Mouse (Mus musculus) MEL (cell line): ENCODE data around the gene Srf. TPM values are rescaled to one million over a fixed set of nuclear protein-coding genes. Genes with fewer than 3 reads are reported as not detected.

Source experiments
- DNase-seq: peaks from one replicate; pipeline ENCODE4 v3.0.0; 2011; ENCODE audit warnings: low read depth, low spot score
- H3K27ac ChIP-seq: 2 replicates; pipeline ENCODE4 v1.5.1; 2012; ENCODE audit warnings: low read depth, mild to moderate bottlenecking, control low read depth, low read length, moderate library complexity; ENCODE audit not compliant: control insufficient read depth
- H3K27me3 ChIP-seq, 2 experiments: fragments of 150-350 bp in 1 of 2; sonication (generic) in 1 of 2; 2 replicates each; pipeline ENCODE4 v1.6.1; 2012; ENCODE audit warnings: low read length in 2 of 2, mild to moderate bottlenecking in 2 of 2, improper control_type of control experiment in 1 of 2, moderate library complexity in 1 of 2; ENCODE audit not compliant: insufficient read depth in 2 of 2, control insufficient read depth in 1 of 2
- H3K36me3 ChIP-seq, 2 experiments: 2 replicates each; pipeline ENCODE4 v1.6.1; 2012 to 2014; ENCODE audit warnings: low read length in 2 of 2, improper control_type of control experiment in 1 of 2, inconsistent platforms in 1 of 2, mild to moderate bottlenecking in 1 of 2; ENCODE audit not compliant: insufficient read depth in 2 of 2, control insufficient read depth in 1 of 2
- H3K4me1 ChIP-seq, 2 experiments: fragments of 150-350 bp in 1 of 2; sonication (generic) in 1 of 2; 2 replicates each; pipeline ENCODE4 v1.6.1; 2012; ENCODE audit warnings: low read length in 2 of 2, improper control_type of control experiment in 1 of 2, mild to moderate bottlenecking in 1 of 2; ENCODE audit not compliant: insufficient read depth in 2 of 2, control insufficient read depth in 1 of 2
- H3K4me3 ChIP-seq, 2 experiments: fragments of 150-350 bp in 1 of 2; sonication (generic) in 1 of 2; 2 replicates each; pipeline ENCODE4 v1.5.1; 2012; ENCODE audit warnings: low read depth in 2 of 2, low read length in 2 of 2, mild to moderate bottlenecking in 2 of 2, moderate library complexity in 2 of 2, control low read depth in 1 of 2, improper control_type of control experiment in 1 of 2; ENCODE audit not compliant: control insufficient read depth in 1 of 2, insufficient read depth in 1 of 2
- H3K79me2 ChIP-seq: 2 replicates; pipeline ENCODE4 v1.6.1; 2012; ENCODE audit warnings: mild to moderate bottlenecking, low read length, moderate library complexity; ENCODE audit not compliant: control insufficient read depth, poor library complexity, insufficient read depth
- H3K9ac ChIP-seq: 2 replicates; pipeline ENCODE4 v1.6.1; 2012; ENCODE audit warnings: low read depth, mild to moderate bottlenecking, control low read depth, low read length, moderate library complexity; ENCODE audit not compliant: control insufficient read depth, poor library complexity, severe bottlenecking
- H3K9me3 ChIP-seq: fragments of 150-350 bp; sonication (generic); replicated peaks from 2 replicates; pipeline ENCODE4 v1.6.1; 2012; ENCODE audit warnings: mild to moderate bottlenecking, low read length, improper control_type of control experiment, moderate library complexity; ENCODE audit not compliant: insufficient read depth
- BHLHE40 ChIP-seq: IDR thresholded peaks from 2 replicates; pipeline ENCODE4 v1.6.1; 2012; ENCODE audit warnings: low read depth, mild to moderate bottlenecking, inconsistent platforms, low read length, improper control_type of control experiment, borderline replicate concordance
- CHD2 ChIP-seq: IDR thresholded peaks from 2 replicates; pipeline ENCODE4 v1.6.1; 2011; ENCODE audit warnings: low read length, improper control_type of control experiment
- CTCF ChIP-seq, 3 experiments: IDR thresholded peaks in 2 of 3; conservative IDR thresholded peaks in 1 of 3; 2 replicates each; pipeline ENCODE4 v1.5.1; 2011 to 2012; ENCODE audit warnings: low read length in 3 of 3, low read depth in 2 of 3, mild to moderate bottlenecking in 2 of 3, improper control_type of control experiment in 1 of 3, inconsistent platforms in 1 of 3, mixed read lengths in 1 of 3, moderate library complexity in 1 of 3; ENCODE audit not compliant: control insufficient read depth in 1 of 3, insufficient read depth in 1 of 3, poor library complexity in 1 of 3, severe bottlenecking in 1 of 3
- ELF1 ChIP-seq: IDR thresholded peaks from 2 replicates; pipeline ENCODE4 v1.6.1; 2014; ENCODE audit warnings: low read depth, mild to moderate bottlenecking, inconsistent platforms, low read length, improper control_type of control experiment, moderate library complexity
- EP300 ChIP-seq, 2 experiments: IDR thresholded peaks; 2 replicates each; pipeline ENCODE4 v1.6.1; 2011; ENCODE audit warnings: improper control_type of control experiment in 2 of 2, low read length in 2 of 2, low read depth in 1 of 2, mild to moderate bottlenecking in 1 of 2
- GABPA ChIP-seq: IDR thresholded peaks from 2 replicates; pipeline ENCODE4 v1.6.1; 2012; ENCODE audit warnings: low read depth, mild to moderate bottlenecking, inconsistent platforms, low read length, improper control_type of control experiment, moderate library complexity
- KAT2A ChIP-seq: conservative IDR thresholded peaks from 2 replicates; pipeline ENCODE4 v1.6.1; 2012; ENCODE audit warnings: low read depth, low read length, improper control_type of control experiment, inconsistent platforms
- MAFK ChIP-seq: IDR thresholded peaks from 2 replicates; pipeline ENCODE4 v1.6.1; 2011; ENCODE audit warnings: low read depth, mild to moderate bottlenecking, low read length, improper control_type of control experiment, borderline replicate concordance
- MYB ChIP-seq: IDR thresholded peaks from 2 replicates; pipeline ENCODE4 v1.6.1; 2011; ENCODE audit warnings: mild to moderate bottlenecking, low read depth, low read length, improper control_type of control experiment
- NRF1 ChIP-seq: IDR thresholded peaks from 2 replicates; pipeline ENCODE4 v1.6.1; 2014; ENCODE audit warnings: low read depth, mild to moderate bottlenecking, inconsistent platforms, low read length, improper control_type of control experiment, moderate library complexity; ENCODE audit not compliant: poor library complexity, insufficient read depth, severe bottlenecking
- POLR2A ChIP-seq, 2 experiments: IDR thresholded peaks; 2 replicates each; pipeline ENCODE4 v1.6.1; 2011 to 2012; ENCODE audit warnings: low read length in 2 of 2, mild to moderate bottlenecking in 2 of 2, control low read depth in 1 of 2, improper control_type of control experiment in 1 of 2, low read depth in 1 of 2, moderate library complexity in 1 of 2; ENCODE audit not compliant: control insufficient read depth in 1 of 2, insufficient read depth in 1 of 2, poor library complexity in 1 of 2
- POLR2AphosphoS2 ChIP-seq: IDR thresholded peaks from 2 replicates; pipeline ENCODE4 v1.6.1; 2011; ENCODE audit warnings: low read length, improper control_type of control experiment
- POLR2AphosphoS5 ChIP-seq: IDR thresholded peaks from 2 replicates; pipeline ENCODE4 v1.6.1; 2012; ENCODE audit warnings: low read depth, borderline replicate concordance, mild to moderate bottlenecking, inconsistent platforms, low read length, moderate library complexity, mixed read lengths
- RCOR1 ChIP-seq: IDR thresholded peaks from 2 replicates; pipeline ENCODE4 v1.6.1; 2012; ENCODE audit warnings: low read depth, mild to moderate bottlenecking, inconsistent platforms, low read length, improper control_type of control experiment
- SMC3 ChIP-seq: IDR thresholded peaks from 2 replicates; pipeline ENCODE4 v1.6.1; 2011; ENCODE audit warnings: low read depth, low read length, improper control_type of control experiment
- TCF12 ChIP-seq: IDR thresholded peaks from 2 replicates; pipeline ENCODE4 v1.6.1; 2014; ENCODE audit warnings: low read depth, mild to moderate bottlenecking, inconsistent platforms, low read length, improper control_type of control experiment, moderate library complexity
- USF1 ChIP-seq: IDR thresholded peaks from 2 replicates; pipeline ENCODE4 v1.6.1; 2014; ENCODE audit warnings: low read depth, mild to moderate bottlenecking, inconsistent platforms, low read length, improper control_type of control experiment, moderate library complexity
- USF2 ChIP-seq, 2 experiments: IDR thresholded peaks; 2 replicates each; pipeline ENCODE4 v1.6.1; 2011 to 2012; ENCODE audit warnings: improper control_type of control experiment in 2 of 2, low read length in 2 of 2, borderline replicate concordance in 1 of 2, inconsistent platforms in 1 of 2, low read depth in 1 of 2, mild to moderate bottlenecking in 1 of 2; ENCODE audit not compliant: insufficient read depth in 1 of 2
- ZKSCAN1 ChIP-seq: IDR thresholded peaks from 2 replicates; pipeline ENCODE4 v1.6.1; 2012; ENCODE audit warnings: low read depth, mild to moderate bottlenecking, inconsistent platforms, low read length, improper control_type of control experiment, moderate library complexity
- ZNF384 ChIP-seq: IDR thresholded peaks from 2 replicates; pipeline ENCODE4 v1.6.1; 2012; ENCODE audit warnings: low read depth, mild to moderate bottlenecking, inconsistent platforms, low read length, improper control_type of control experiment
- polyA plus RNA-seq, 2 experiments: library from polyadenylated mRNA; stranded (reverse) in 1 of 2; unstranded in 1 of 2; fragments of >175 nt in 1 of 2; fragments of >200 nt in 1 of 2; gene quantifications; 2 replicates each; pipeline versions ENCODE4 v1.2.1 to v1.2.4; 2012; ENCODE audit warnings: low replicate concordance in 2 of 2, low read depth in 1 of 2; ENCODE audit not compliant: insufficient read length in 2 of 2, insufficient read depth in 1 of 2, missing spikeins in 1 of 2
- total RNA-seq: library from RNA; depleted of rRNA; stranded (reverse); fragments of 300-350 nt; gene quantifications from 2 replicates; pipeline ENCODE4 v1.2.3, GENCODE M21; 2012

The Srf gene
- total and polyA plus RNA-seq, 3 experiments: 43.9 to 114 TPM; not detected in 1

GRCm38 (mm10) chr17:46576070-46576469 lies 20.1 kb upstream of the Srf start:
- no peaks in the 10 kb centered on the region for H3K36me3 ChIP-seq
- no peaks in the 10 kb centered on the region for H3K9me3 ChIP-seq
- H3K9ac ChIP-seq: no peak overlapping the region
- no peak overlapping the region for H3K27ac ChIP-seq
- H3K4me3 ChIP-seq: no peak overlapping the region
- H3K79me2 ChIP-seq: no peaks in the 10 kb centered on the region
- no peak for TF ChIP-seq USF2 (IDR thresholded peaks at IDR 0.05; ENCODE audit: borderline replicate concordance in 1 of 2, insufficient read depth in 1 of 2, low read depth in 1 of 2, low read length in 2 of 2)
- TF ChIP-seq CTCF (IDR thresholded peaks at IDR 0.05 in 2 of 3, conservative IDR thresholded peaks at IDR 0.05 in 1 of 3; ENCODE audit: control insufficient read depth in 1 of 3, insufficient read depth in 1 of 3, low read depth in 2 of 3, low read length in 3 of 3, poor library complexity in 1 of 3, severe bottlenecking in 1 of 3): peak; percentile 55 to 61 (median 59)
- no peaks in the 10 kb centered on the region for H3K27me3 ChIP-seq
- DNase-seq: peak; percentile 33
- no peaks in the 10 kb centered on the region for H3K4me1 ChIP-seq

GRCm38 (mm10) chr17:46574535-46574934 lies 18.6 kb upstream of the Srf start:
- H3K36me3 ChIP-seq: no peaks in the 10 kb centered on the region

GRCm38 (mm10) chr17:46571005-46571404 lies 15.0 kb upstream of the Srf start:
- TF ChIP-seq POLR2AphosphoS5: no peak
- TF ChIP-seq CHD2: no peak
- TF ChIP-seq SMC3: no peak
- TF ChIP-seq RCOR1: no peak
- no peak for TF ChIP-seq KAT2A
- TF ChIP-seq NRF1: no peak
- TF ChIP-seq POLR2AphosphoS2: no peak
- no peak for TF ChIP-seq USF1
- TF ChIP-seq MAFK: no peak
- TF ChIP-seq MYB: no peak
- TF ChIP-seq TCF12: no peak
- no peak for TF ChIP-seq ZKSCAN1
- no peak for TF ChIP-seq BHLHE40
- no peak for TF ChIP-seq CTCF (IDR thresholded peaks at IDR 0.05 in 2 of 3, conservative IDR thresholded peaks at IDR 0.05 in 1 of 3; ENCODE audit: control insufficient read depth in 1 of 3, insufficient read depth in 1 of 3, low read depth in 2 of 3, low read length in 3 of 3, poor library complexity in 1 of 3, severe bottlenecking in 1 of 3)
- TF ChIP-seq ELF1: no peak
- no peak for TF ChIP-seq POLR2A (IDR thresholded peaks at IDR 0.05; ENCODE audit: control insufficient read depth in 1 of 2, insufficient read depth in 1 of 2, low read depth in 1 of 2, low read length in 2 of 2, poor library complexity in 1 of 2)

More at GRCm38 (mm10) chr17:46574535-46574934, 18.6 kb upstream of the Srf start:
- Histone ChIP-seq H3K27ac (no peak overlapping the region), H3K4me3 (no peak overlapping the region), H3K4me1 (no peaks in the 10 kb centered on the region), H3K27me3 (no peaks in the 10 kb centered on the region; a peak in 1 of 4 replicates), H3K79me2 (no peaks in the 10 kb centered on the region), H3K9ac (no peak overlapping the region), H3K9me3 (no peaks in the 10 kb centered on the region)
- DNase-seq: no peak
- TF ChIP-seq GABPA (no peak), KAT2A (no peak), EP300 (IDR thresholded peaks at IDR 0.05; ENCODE audit: low read depth in 1 of 2, low read length in 2 of 2) (no peak), TCF12 (no peak), ZNF384 (no peak)

More at GRCm38 (mm10) chr17:46571005-46571404, 15.0 kb upstream of the Srf start:
- H3K9ac ChIP-seq: no peak overlapping the region
- no peak overlapping the region for H3K27ac ChIP-seq
- H3K4me3 ChIP-seq: no peak overlapping the region
- H3K27me3 ChIP-seq: peaks cover 0 to 2% of the 10 kb centered on the region in 2 experiments; a peak in 2 of 4 replicates
- no peaks in the 10 kb centered on the region for H3K4me1 ChIP-seq
- H3K79me2 ChIP-seq: no peaks in the 10 kb centered on the region
- H3K9me3 ChIP-seq: no peaks in the 10 kb centered on the region
- DNase-seq: no peak
- no peaks in the 10 kb centered on the region for H3K36me3 ChIP-seq
